Mouse (Mus musculus) embryo, embryonic 10 days (tissue): ENCODE data around the gene Rad23b.
"Not testable (repeated sequence)": the region's sequence is repeated elsewhere in the genome, so short reads cannot be mapped to it uniquely, and the experiment has no call there.

Experiments used
- DNase-seq: peaks from one replicate; pipeline ENCODE4 v3.0.0-alpha.2; 2015; ENCODE audit warnings: low spot score

Gene Rad23b

DNA sequence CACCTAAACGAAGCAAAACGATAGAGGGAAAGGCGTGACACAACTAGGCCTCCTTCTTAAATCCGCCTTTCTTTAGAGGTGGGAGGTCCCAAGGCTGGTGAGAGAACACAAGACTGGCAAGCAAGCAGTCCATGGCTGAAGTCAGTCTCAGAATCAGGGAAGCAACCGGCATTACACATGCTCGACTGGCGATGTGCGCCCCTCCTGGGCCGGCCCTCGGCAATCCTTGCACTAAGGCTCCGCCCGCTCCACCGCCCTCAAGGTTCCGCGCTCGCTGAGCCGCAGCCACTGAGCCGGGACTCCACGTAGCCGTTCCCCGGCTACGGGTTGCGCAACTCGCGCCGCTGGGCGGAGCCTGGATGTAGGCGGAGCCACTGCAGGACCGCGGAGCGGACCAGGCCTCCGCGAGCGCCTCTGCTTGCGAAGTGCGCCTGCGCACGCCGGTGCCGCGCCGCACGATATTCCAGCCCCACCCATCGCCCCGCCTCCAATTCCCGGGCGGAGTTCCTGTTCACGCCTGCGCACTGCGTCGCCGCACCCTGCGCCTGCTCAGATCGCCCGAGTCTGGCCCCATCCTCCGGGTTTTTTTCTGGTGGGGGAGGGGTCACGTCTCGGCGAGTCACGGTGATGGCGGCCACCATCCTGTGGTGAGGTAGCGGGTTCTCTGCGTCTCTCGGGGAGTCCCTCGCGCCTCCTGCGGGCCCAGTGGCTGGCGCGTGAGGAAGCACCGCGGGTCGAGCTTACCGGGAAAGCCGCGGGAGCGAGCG lies at the start of gene Rad23b:
Gene Rad23b, plus strand, starts transcription at position 592 of the 767 bp plus-strand sequence.
- peak; percentile 98 for DNase-seq

DNA sequence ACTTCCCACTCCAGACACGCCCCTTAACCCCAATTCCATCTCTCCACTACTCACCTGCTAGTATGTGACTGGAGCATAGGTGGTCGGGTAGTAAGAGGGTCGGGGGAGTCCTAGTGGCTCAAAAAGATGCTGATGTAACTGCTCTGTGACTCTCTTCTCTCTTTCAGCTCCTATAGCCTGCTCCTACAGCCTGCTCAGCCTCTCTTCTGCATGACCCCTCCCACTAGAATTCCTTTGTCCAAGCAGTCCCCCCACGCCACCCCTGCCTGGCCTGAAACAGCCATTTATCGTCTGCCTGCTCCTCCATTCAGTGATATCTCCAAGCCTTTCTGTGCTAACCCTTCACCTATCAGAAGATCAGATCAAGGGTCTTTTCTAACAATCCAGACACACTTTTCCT lies 45.7 kb upstream of the Rad23b start:
- DNase-seq = no peak

DNA sequence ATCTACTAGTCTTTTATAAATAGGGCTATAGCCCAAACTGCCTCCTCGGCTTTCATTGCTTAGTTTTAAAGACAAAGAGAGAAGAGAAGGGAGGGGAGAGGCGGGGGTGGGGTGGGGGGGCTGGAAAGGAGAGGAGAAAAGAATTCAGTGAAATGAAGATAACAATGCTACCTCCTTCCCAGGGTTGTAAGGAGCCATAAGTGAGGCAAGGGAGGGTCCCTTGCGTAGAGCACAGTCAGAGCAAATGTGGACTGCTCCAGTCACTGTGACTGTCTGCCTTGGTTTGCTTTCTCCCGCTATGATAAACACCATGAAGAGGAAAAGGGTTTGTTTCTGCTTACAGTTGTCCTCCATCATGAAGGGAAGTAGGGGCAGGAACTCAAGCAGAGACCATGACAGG lies 43.2 kb upstream of the Rad23b start:
- no peak for DNase-seq

DNA sequence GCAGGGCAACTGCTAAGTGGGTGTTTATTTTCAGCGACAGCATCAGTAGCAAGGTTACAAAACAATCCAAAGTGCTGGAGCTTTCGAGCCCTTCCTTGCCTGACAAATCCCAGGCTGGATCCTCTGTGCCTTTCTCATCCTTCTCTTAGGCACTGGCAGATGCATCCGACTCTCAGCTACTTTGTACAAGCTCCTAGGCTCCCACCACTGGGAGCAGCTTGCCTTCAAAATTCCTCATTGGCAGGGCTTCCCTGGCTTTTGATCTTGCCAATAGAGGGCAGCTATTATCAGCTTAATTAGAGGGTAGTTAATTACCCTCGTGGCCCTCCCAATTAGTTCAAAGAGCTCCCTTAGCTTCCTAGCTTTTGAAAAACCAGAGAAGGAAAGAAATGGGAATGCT lies 33.1 kb upstream of the Rad23b start:
- no peak for DNase-seq

DNA sequence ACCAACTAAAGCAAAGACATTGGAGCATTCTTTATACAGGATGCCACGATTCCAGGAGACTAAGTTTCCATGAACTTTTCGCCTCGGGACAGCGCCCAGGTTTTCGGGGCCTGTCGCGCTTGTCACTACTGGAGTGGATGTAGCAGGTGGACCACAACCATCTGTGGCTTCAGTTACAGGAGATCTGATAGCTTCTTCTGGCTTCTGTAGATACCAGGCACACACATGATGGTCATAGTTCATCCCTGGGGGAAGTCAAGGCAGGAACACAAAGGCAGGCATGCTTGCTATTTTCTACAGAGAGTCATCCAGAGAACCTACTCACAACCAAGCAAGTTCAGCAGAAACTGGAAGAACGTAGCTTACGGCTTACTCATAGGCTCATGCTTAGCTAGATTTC lies 31.5 kb upstream of the Rad23b start:
- not testable (repeated sequence) for DNase-seq

DNA sequence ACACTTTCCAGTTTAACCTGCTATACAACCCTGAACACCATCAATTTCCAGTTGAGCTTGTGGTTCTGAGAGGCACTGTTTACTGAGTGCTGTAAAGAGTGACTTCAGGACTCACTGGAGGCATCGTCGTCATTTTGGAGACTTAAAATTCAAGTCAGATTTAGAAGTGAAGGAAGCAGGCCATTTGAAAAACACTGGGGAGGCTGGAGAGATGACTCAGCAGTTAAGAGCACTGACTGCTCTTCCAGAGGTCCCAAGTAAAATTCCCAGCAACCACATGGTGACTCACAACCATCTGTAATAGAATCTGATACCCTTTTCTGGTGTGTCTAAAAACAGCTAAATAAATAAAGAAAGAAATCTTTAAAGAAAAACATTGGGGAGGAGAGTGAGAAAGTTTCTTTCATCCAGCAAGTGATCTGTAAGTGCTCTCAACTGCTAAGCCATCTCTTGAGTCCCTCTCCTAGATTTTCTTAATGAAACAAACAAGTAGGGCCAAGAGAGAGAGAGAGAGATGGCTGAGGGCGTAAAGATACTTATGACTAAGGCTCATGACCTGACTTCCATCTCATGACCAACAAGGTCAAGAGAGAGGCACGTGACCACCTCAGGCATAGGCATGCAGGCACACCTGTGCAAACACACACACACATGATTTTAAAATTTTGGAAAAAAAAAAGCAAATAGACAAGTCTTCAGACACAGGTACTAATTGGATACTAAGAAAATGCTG lies 23.9 kb upstream of the Rad23b start:
- DNase-seq = no peak

DNA sequence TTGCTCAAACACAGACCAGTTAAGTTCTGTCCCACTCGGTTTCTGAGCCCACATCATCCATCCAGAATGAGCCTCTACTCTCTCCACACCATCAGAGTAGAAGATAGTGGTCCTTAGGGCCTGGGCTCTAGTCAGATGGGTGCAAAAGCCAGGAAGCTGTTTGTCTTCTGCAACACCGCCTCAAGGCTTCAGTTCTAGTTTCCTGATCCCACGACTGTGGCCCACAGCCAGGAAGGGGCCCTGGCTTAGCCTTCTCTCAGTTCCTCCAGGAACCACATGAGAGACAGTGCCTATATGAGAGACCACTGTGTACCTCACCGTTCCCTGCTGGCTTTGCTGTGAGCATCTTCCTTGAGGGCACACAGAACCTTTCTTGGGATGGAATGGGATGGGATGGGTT lies 22.3 kb upstream of the Rad23b start:
- DNase-seq = no peak

DNA sequence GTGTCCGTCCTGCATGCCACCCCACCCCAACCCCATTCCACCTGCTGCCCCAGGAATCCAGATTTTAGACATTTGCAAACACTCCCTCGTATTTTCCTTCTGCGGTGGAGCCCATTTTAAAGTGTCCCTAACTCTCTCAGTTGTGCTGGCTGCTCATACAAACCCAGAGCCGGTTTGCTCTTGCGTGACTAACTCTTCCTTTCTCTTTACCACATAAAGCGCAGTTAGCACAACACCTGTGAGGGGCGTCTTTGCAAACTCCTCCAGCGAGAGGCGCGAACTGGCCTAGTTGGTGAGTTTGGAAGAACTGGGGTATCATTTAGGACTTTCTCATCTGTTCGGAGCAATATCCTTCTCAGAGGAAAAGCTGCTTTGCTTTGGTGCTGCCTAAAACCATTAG lies 21.4 kb upstream of the Rad23b start:
- no peak for DNase-seq

DNA sequence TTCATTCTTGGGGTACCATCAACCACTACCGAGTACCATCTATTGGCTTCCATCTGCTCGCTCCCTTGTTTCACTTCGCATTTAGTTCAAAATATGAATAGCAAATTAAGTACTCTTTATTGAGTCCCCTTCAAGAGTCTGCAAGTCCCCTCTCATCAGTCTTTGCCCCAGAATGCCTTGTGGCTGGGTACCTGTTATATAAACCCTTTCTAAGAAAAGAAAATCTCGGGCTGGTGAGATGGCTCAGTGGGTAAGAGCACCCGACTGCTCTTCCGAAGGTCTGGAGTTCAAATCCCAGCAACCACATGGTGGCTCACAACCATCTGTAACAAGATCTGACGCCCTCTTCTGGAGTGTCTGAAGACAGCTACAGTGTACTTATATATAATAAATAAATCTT lies 20.9 kb upstream of the Rad23b start:
- not testable (repeated sequence) for DNase-seq

DNA sequence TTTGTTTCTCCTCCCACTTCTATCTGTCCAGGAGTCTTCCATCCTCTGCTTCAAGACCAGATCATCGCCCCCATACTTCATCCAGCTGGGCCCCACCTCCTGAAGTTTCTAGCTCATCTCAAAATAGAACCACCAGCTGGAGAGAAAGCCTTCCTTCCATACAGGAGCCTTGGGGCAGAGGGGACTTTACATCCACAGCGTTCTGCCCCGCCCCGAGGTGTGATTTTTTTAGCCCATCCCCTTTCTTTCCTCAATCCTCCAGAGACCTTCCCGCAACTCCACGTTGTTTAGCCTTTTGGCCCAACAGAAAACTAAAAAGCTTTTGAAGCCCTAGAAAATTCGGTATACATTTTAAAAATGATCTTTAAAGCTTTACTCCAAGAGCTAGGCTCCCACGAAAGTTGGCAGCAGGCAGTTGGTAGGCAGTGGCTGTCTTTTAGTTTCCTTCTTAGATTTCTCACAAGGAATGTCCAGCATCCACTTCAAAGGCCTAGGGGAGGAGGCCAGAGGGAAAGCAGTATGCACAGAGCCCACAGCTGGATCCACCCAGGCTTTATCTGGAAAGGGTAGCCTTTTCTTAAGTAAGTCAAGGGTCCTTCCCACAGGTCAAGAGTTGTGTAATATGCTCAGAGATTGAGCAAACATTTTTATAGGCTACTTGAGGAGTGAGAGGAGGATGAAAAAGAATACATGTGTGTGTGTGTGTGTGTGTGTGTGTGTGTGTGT lies 20.1 kb upstream of the Rad23b start:
- DNase-seq = no peak

DNA sequence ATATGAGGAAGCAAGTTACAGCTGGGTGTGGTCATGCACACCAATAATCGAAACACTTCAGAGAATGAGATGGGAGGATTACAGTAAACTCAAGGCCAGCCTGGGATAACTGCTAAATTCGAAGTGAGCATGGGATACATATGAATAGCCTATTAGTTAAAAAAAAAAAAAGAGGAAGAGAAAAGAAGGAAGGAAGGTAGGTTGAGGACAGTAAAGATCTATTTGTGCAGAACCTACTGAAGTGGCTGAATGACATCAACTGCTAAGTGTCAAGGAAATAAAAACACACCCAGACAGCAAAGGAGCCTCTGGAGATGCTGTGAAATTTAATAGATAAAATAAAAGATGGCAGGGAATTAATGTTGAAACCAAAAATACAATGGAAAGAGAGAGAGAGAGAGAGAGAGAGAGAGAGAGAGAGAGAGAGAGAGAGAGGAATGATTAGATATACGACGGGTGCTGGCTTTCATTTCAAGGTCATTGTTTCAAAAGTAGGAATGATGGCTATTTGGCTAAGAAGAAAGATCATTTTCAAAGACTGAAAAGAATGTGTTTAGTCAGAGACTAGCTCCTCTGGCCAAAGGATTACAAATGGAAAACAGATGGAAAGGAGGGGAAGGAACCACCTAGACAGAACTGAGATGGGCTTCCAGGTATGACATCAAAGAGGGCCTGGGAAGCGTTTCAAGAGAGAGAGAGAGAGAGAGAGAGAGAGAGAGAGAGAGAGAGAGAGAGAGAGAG lies 14.6 kb upstream of the Rad23b start:
- no peak for DNase-seq

DNA sequence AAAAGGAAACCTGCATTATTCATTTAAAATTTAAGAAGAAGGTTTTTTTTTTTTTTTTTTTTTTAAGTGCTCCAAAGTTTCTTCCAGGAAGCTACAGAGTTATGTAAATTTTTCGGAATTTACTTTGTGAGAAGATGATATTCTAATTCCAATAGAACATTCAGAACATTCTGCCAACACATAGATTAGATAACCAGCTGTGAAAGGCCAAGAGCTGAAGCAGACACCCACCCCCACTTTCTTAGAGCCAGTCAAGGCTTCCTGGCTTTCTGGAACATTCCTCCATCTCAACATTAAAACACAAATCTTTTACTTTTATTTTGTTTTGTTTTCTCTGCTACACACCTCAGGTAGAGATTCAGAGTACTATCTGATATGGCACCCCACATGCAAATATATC lies 10.9 kb upstream of the Rad23b start:
- DNase-seq = no peak

DNA sequence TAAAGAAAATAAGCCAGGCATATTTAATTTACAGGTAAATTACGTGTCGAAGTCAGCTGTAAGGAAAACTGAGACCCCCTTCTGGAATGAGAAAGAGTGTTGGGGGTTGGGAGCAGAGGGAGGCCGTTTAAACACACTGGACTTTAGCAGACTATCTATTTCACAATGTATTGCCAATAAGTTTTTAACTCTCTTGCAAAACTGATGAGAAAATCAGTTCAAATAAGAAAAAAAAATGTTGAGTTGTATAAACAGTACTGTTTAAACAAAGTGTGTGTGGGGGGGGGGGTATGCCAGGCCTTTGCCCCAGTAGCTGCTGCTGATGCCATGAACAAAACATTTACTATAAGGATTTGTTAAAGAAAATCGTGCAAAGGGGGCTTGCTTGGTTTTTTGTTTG lies 10.5 kb upstream of the Rad23b start:
- DNase-seq = no peak

DNA sequence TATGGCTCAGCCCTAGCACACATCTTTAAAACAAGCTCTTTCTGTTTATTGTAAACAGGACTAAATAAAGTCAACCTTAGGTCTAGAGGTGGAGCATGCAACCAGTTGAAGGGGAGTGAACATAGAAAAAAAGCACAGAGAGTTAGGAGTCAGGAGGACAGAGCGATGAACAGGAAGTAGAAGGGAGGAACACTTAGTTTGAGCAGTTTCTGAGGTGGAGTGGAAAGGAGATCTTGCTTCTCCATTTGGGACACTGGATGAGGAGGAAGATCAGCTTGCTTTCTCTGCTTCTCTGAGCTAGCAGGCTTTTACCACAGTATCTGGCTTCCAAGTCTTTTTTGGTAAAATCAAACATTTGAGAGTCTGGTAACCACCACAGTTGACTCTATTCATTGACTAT lies 8.0 kb upstream of the Rad23b start:
- DNase-seq = no peak

DNA sequence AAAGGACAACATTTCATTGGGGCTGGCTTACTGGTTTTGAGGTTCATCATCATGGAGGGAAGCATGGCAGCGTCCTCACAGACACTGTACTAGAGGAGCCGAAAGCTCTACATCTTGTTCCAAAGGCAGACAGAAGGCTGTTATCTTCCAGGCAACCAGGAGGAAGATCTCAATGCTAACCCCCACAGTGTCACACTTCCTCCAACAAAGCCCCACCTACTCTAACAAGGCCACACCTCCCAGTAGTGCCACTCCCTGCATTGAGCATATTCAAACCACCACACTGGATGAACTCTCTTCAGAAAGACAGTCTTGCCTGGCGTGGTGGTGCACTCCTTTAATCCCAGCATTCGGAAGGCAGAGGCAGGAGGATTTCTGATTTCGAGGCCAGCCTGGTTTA lies 7.2 kb upstream of the Rad23b start:
- no peak for DNase-seq

DNA sequence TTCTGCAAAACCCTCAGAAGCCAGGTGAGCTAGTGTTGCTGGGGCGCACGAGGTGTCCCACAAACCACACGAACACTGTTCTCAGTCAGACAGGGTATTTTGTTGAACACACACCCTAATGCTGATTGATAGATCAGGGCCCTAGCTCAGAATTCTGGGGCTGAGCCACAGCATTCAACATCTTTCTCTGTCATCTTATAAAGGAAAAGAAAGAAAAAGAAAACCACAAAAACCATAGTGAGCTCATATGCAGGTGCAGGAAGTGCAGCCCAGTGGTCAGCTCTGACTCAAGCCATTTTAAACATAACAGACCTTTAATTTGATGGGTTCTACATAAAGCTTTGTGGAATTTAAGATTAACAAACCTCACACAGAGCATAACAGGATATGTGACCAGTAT lies 6.6 kb upstream of the Rad23b start:
- DNase-seq = no peak

DNA sequence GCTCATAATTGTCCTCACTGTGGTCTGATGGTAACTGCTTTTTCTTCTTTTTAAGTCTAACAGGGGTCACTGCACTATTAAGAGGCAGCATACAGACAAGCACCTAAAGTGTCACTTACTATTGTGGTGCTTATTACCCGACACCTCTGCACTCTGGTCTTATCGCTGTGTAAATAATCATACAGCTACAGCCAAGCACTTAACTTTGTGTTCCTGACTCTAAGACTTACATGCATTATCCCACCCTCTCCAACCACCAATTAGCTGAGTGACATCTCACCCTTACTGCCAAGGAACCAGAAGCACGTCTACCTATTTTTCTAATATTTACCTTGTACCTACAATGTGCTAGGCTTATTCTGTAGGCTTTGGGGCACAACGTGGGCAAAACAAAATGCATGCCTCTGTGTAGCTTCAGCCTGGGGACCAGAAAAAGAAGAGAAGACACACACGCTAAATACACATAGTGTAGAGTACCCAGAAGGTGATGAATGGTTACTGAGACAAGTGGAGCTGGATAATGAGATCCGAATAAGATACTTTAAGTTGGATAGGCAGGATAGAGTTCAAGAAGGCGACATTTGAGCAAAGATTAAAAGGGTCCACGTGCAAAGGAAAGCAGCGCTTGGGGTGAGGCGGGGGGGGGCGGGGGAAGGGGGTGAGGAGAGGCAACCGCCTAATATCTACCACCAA lies 938 bp upstream of the Rad23b start:
- DNase-seq = no peak

DNA sequence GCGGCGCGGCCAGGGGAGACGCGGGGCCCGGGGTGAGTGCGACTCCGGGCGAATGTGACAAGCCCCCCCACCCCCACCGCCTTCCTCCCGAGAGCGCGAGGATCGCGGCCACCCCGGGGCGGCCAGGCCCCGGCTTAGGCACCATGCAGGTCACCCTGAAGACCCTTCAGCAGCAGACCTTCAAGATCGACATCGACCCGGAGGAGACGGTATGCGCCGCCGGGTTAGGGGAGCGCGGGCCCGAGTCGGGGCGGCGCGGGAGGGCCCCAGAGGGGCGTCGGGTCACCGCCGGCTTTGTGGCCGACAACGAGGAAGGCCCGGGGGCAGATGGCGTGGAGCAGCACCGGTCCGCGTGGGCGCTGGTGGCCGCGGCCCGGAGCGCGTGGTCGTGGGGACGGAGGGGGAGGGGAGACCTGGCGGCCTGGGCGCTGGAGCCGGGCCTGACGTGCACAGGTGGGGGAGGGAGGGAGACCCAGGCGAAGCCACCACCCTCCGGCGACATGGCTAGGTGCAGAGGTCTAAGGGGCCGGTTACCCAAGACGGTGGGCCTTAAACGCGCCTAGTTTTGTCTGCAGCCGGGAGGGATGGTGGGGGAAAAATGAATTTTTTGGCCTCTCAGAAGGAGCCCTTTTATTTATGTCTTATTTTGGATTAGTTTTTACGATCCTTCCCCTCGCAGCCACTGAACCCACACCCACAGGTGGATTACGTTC lies 532 bp downstream of the Rad23b start:
- peak; percentile 61 for DNase-seq

DNA sequence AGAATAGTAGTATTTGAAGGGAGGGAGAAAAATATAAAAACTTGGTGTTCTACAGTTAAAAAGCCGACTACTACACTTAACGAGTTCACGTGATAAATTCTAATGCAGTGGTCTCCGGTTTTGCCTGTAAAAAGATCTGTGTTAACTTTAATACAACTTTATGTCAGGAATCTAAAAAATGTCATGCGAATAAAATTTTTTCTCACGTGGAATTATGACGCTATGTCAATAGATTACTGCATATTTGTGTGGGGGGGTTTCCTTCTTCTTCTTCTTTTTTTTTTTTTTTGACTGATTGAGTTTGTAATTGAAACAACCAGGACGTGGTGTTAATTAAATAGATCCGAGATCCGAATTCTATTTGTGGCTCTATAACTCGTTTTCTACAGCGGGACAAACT lies 1.2 kb downstream of the Rad23b start:
- DNase-seq = no peak

DNA sequence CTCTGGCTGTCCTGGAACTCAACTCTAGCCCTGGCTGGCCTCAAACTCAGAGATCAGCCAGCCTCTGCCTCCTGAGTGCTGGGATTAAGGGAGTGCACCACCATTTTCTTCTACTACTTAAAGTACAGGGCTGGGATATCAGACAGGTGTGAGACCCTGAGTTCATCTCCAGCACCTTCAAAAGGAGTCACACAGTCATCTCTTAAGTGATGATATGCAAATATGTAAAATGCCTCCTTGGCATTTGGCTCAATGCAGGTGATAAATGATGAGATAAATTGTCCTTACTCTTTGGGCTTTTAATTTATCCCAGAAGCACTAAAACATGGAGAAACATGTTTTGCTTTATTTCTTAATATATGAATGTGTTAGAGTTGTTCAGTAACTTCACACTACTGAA lies 2.0 kb downstream of the Rad23b start:
- no peak for DNase-seq

DNA sequence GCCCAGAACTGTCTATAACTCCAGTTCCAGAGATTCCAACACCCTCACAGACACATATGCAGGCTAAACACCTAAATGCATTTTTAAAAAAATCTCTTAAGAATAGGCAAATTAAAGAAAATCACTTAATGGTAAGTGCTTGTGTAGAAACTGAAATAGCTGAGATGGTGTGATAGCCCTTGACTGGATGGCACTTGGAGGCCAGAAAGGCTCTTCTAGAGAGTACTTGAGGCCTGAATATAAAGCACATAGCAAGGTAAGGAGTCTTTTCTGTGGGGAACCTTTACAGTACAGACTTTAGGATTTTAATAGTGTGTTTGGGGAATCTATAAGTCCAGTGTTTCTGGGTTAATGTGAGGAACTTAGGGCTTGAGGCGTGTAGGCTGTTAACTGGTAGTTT lies 4.2 kb downstream of the Rad23b start:
- DNase-seq = no peak
